In the genomic region with DNA sequence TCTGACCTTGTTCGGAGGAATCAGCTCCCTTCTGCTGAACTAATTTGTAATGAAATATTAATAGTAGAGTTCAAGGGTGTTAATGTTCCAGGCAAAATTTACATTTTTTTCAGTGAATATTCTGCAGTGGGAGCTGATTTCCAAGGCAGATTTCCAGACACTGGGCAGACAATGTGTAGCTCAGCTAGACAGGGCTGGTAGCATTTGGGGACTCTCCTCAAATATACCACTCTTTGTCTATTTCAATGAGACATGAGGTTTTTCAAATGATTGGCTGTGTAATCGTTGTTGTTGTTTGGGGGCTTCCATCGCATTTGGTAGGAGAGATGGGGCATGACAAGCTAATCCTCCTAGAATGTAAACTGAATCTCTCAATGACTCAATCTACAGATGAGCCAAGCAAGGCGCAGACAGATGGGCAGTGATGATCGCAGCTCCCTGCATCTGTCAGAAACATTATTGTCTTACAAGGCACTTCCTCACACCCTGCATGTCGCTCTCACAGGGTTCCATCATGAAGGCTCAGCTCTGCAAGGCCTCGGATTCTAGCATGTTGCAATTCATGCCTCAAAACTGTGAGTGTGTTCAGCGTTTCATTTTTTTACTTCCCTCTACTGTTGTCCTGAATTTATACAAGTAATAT, we compare ENCODE assay signal across 13 mouse cellular contexts.
A peak's percentile ranks its signal among the peaks of the same experiment; 100 is the strongest.
DNase-seq lines count a peak whose midpoint lies in the region; ATAC-seq and TF ChIP-seq lines count a peak whose summit lies in the region.
"Had no signal": no experiment of that assay in that cellular context is flagged by ENCODE, and none has a peak within 500 bp of the region (broad histone marks: within the 10 kb centered on the region; RNA-seq: fewer than 3 reads in every experiment).

No protein-coding gene starts in this region.

- WGBS in midbrain, embryonic 14.5 days: 44% methylated on average over 8 of the region's 8 CpGs
- 75% methylated on average over 8 of the region's 8 CpGs for WGBS in limb, embryonic 10.5 days

- H3K9me3 ChIP-seq in midbrain, embryonic 14.5 days (ENCODE audit: control insufficient read depth, low read length): no peaks in the 10 kb centered on the region
- no peaks in the 10 kb centered on the region for H3K9me3 ChIP-seq in limb, embryonic 10.5 days (replicated peaks)

- intact Hi-C loops in heart, postnatal 14 days (cut with DNase I): no loop called here

- peak; percentile 7 to 15 for DNase-seq in cerebellum, postnatal 14 days
- no peak for DNase-seq in cerebellum, adult 11 months
- DNase-seq in layer of hippocampus, adult 8-10 months (ENCODE audit: low spot score in 2 of 2): peak; percentile 39 to 42
- DNase-seq in layer of hippocampus, postnatal 14 days (ENCODE audit: low spot score in 2 of 2): no peak
- DNase-seq in brain, embryonic 14.5 days (ENCODE audit: low read depth): peak; percentile 65
- DNase-seq in midbrain, embryonic 14.5 days: peak; percentile 50
- DNase-seq in limb, embryonic 10.5 days (ENCODE audit: low spot score): no peak
- no peak for DNase-seq in heart, postnatal 14 days
- DNase-seq: liver; lung, postnatal 36 days had no signal

- no peak overlapping the region for H3K9ac ChIP-seq in midbrain, embryonic 14.5 days (replicated peaks; ENCODE audit: low read length)
- H3K9ac ChIP-seq: heart, embryonic 12.5 days; kidney, embryonic 15.5 days had no signal

- no peak overlapping the region for H3K4me3 ChIP-seq in midbrain, embryonic 14.5 days (replicated peaks; ENCODE audit: low read depth, low read length)
- no peak overlapping the region for H3K4me3 ChIP-seq in limb, embryonic 10.5 days
- H3K4me3 ChIP-seq: erythroblast, embryonic 14.5 days; heart, embryonic 12.5 days; kidney, embryonic 15.5 days had no signal

- ATAC-seq in midbrain, embryonic 14.5 days (ENCODE audit: low FRiP score, low TSS enrichment): peak; percentile 69; the same call in 1 of the 2 replicates

- no peaks in the 10 kb centered on the region for H3K4me1 ChIP-seq in midbrain, embryonic 14.5 days (ENCODE audit: control insufficient read depth, insufficient read depth, low read length)
- peaks cover 8% of the 10 kb centered on the region for H3K4me1 ChIP-seq in limb, embryonic 10.5 days
- H3K4me1 ChIP-seq: heart, embryonic 12.5 days had no signal

- H3K27ac ChIP-seq in midbrain, embryonic 14.5 days (replicated peaks; ENCODE audit: low read depth, low read length): peak overlapping the region; percentile 39; the same call in 1 of the 2 replicates
- H3K27ac ChIP-seq in limb, embryonic 10.5 days: no peak overlapping the region
- H3K27ac ChIP-seq: kidney, embryonic 15.5 days had no signal

- no peak for TF ChIP-seq POLR2A in brain, embryonic 14.5 days (IDR thresholded peaks at IDR 0.05; ENCODE audit: borderline replicate concordance, extremely low read depth, insufficient read depth, insufficient read length, poor library complexity, severe bottlenecking)

- H3K36me3 ChIP-seq in midbrain, embryonic 14.5 days (ENCODE audit: control insufficient read depth, insufficient read depth, low read length): no peaks in the 10 kb centered on the region
- H3K36me3 ChIP-seq in limb, embryonic 10.5 days: no peaks in the 10 kb centered on the region
- H3K36me3 ChIP-seq: heart, embryonic 12.5 days; kidney, embryonic 15.5 days had no signal

- no peak overlapping the region for H3K4me2 ChIP-seq in midbrain, embryonic 14.5 days (ENCODE audit: low read length)
- H3K4me2 ChIP-seq: heart, embryonic 12.5 days; kidney, embryonic 15.5 days had no signal

- H3K27me3 ChIP-seq in midbrain, embryonic 14.5 days (ENCODE audit: control insufficient read depth, insufficient read depth, low read length): no peaks in the 10 kb centered on the region
- H3K27me3 ChIP-seq in limb, embryonic 10.5 days (ENCODE audit: low read depth, poor library complexity, severe bottlenecking): no peaks in the 10 kb centered on the region
- H3K27me3 ChIP-seq: heart, embryonic 12.5 days; kidney, embryonic 15.5 days had no signal

- no peak for TF ChIP-seq CTCF in brain, embryonic 14.5 days (IDR thresholded peaks at IDR 0.05; ENCODE audit: borderline replicate concordance, extremely low read depth, insufficient read depth, insufficient read length)

Comparison
In these comparisons a context has a peak if more than half of its experiments do, and no peak if none do; other contexts are left out.
1. DNase-seq: peak in cerebellum, postnatal 14 days (2 of 2), layer of hippocampus, adult 8-10 months (2 of 2), brain, embryonic 14.5 days (single experiment) and midbrain, embryonic 14.5 days (single experiment); none in cerebellum, adult 11 months (single experiment), layer of hippocampus, postnatal 14 days (0 of 2), limb, embryonic 10.5 days (single experiment) and heart, postnatal 14 days (0 of 2).